Mouse (Mus musculus) heart, embryonic 10.5 days (tissue): ENCODE results near the gene Chic1. TPM values are rescaled to one million over a fixed set of nuclear protein-coding genes. Genes with fewer than 3 reads are reported as not detected.

Experiments used
- DNase-seq: peaks from one replicate; pipeline ENCODE4 v3.0.0-alpha.2; 2017; ENCODE audit warnings: low spot score
- H3K27ac ChIP-seq: fragments of 300-500 bp; sonication (generic); 2 replicates; pipeline ENCODE4 v1.5.1; 2016; ENCODE audit warnings: mild to moderate bottlenecking
- H3K27me3 ChIP-seq: fragments of 300-500 bp; sonication (generic); 2 replicates; pipeline ENCODE4 v1.6.1; 2016; ENCODE audit warnings: mild to moderate bottlenecking; ENCODE audit not compliant: poor library complexity, insufficient read depth, severe bottlenecking
- H3K36me3 ChIP-seq: fragments of 300-500 bp; sonication (generic); 2 replicates; pipeline ENCODE4 v1.6.1; 2016; ENCODE audit warnings: mild to moderate bottlenecking, moderate library complexity
- H3K4me1 ChIP-seq: fragments of 300-500 bp; sonication (generic); 2 replicates; pipeline ENCODE4 v1.6.1; 2016; ENCODE audit warnings: mild to moderate bottlenecking
- H3K4me3 ChIP-seq: fragments of 300-500 bp; sonication (generic); 2 replicates; pipeline ENCODE4 v1.5.1; 2016; ENCODE audit warnings: mild to moderate bottlenecking, moderate library complexity
- H3K9me3 ChIP-seq: fragments of 300-500 bp; sonication (generic); 2 replicates; pipeline ENCODE4 v1.6.1; 2016; ENCODE audit warnings: mild to moderate bottlenecking, moderate library complexity
- WGBS: fragments of 180-500 bp; shearing (Covaris S2); methylation state at CpG from one replicate; pipeline ENCODE4 v1.1.7; 2016; 5-methylcytosine and 5-hydroxymethylcytosine counted together
- polyA plus RNA-seq: library from polyadenylated mRNA; unstranded; fragments of >200 nt; fragmentation: Nextera tagmentation; extraction: Ambion mirVana; gene quantifications from 2 replicates; pipeline ENCODE4 v1.2.1, GENCODE M21; 2016

Chic1 gene
- 3.1 and 3.4 TPM in 2 replicates for polyA plus RNA-seq

DNA sequence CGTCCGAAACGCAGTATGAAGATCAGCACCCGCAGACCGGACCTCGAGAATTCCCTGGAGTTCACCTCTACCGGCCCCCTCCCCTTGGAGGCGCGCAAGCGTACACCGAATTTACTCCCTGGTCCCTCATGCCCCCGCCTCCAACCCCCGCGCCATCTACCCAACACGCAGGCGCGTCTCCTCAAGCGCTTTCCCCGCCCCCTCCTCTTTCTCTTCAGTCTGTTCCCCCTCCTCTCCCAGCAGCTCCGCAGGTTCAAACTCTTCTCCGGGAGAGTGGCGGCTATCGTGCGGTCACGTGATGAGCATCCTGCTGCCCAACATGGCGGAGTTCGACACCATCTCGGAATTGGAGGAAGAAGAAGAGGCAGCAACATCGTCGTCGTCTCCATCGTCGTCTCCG, at the start of gene Chic1:
TSS of gene Chic1 (plus strand) at position 190 of the 400 bp plus-strand sequence.
- no peaks in the 10 kb centered on the region for H3K9me3 ChIP-seq
- DNase-seq, result peak; percentile 88
- peak within 1 kb of the TSS; percentile 83 for H3K27ac ChIP-seq
- peak within 1 kb of the TSS; percentile 67 for H3K4me3 ChIP-seq
- no peaks in the 10 kb centered on the region for H3K4me1 ChIP-seq
- 12% methylated on average over 34 of the region's 34 CpGs for WGBS
- H3K27me3 ChIP-seq, result peaks cover 49% of the 10 kb centered on the region; the same call in 1 of the 2 replicates
- H3K36me3 ChIP-seq, result no peaks in the 10 kb centered on the region

DNA sequence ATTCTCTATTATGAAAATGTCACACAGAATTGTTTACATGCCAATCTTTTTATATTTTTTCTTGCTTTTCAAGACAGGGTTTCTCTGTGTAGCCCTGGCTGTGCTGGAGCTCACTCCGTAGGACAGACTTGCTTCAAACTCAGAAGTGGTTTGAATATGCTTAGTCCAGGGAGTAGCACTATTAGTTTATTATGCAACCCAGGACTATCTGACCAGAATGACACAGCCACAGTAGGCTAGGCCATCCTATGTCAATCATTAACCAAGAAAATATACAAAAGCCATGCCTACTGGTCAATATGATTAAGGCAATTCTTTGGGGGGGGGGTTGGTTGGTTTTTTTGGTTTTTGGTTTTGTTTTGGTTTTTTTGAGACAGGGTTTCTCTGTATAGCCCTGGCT, 48.0 kb upstream of the Chic1 start:
- H3K27me3 ChIP-seq, result peaks cover 30% of the 10 kb centered on the region; the same call in 1 of the 2 replicates
- H3K9me3 ChIP-seq, result no peaks in the 10 kb centered on the region
- WGBS, result 68% methylated on average over 1 of the region's 1 CpGs
- no peaks in the 10 kb centered on the region for H3K36me3 ChIP-seq
- H3K4me1 ChIP-seq, result no peaks in the 10 kb centered on the region
- H3K4me3 ChIP-seq, result no peak overlapping the region
- H3K27ac ChIP-seq, result no peak overlapping the region
- DNase-seq, result no peak

DNA sequence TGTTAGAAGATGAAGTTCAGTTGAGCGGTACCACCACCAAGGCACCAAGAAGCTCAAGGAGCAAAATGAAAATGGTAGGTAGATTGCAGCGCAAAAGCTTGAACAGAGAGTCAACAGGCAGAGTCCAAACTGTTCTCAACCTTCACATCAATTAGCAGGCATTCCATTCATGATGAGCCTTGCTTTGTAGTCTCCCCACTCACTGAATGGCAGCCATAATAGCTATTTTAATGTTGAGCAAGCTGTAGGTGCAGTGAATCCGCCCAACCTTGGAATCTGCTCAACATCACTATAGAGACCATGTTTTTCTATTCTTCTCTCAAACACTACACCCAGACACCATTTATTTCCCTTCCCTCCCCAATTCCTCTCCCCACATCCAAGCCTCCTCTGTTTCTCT, 44.6 kb upstream of the Chic1 start:
- WGBS, result 82% methylated on average over 3 of the region's 3 CpGs
- no peaks in the 10 kb centered on the region for H3K4me1 ChIP-seq
- H3K4me3 ChIP-seq, result no peak overlapping the region
- no peak overlapping the region for H3K27ac ChIP-seq
- no peaks in the 10 kb centered on the region for H3K36me3 ChIP-seq
- H3K27me3 ChIP-seq, result peaks cover 35% of the 10 kb centered on the region; the same call in 1 of the 2 replicates
- H3K9me3 ChIP-seq, result no peaks in the 10 kb centered on the region
- DNase-seq, result no peak

DNA sequence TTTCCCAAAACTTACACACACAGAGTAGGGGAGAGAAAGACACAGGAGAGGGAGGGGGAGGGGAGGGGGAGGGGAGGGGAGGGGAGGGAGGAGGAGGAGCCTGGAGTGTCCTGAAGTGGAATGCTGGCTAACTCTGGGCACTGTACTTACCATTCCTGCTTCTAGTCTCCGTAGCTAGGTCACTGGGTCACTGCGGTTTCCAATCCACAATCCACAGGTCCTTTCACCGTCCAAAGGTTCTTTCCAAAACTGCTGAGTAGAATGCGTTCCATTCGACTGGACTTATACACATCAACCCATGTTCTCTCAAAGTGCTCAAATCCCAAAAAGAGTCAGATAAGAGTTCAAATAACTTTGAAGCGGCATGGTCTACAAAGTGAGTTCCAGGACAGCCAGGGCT, 42.1 kb upstream of the Chic1 start:
- H3K27ac ChIP-seq, result no peak overlapping the region
- H3K36me3 ChIP-seq, result no peaks in the 10 kb centered on the region
- H3K9me3 ChIP-seq, result no peaks in the 10 kb centered on the region
- peaks cover 48% of the 10 kb centered on the region; the same call in 1 of the 2 replicates for H3K27me3 ChIP-seq
- WGBS, result 66% methylated on average over 6 of the region's 6 CpGs
- H3K4me1 ChIP-seq, result no peaks in the 10 kb centered on the region
- DNase-seq, result no peak
- H3K4me3 ChIP-seq, result no peak overlapping the region

DNA sequence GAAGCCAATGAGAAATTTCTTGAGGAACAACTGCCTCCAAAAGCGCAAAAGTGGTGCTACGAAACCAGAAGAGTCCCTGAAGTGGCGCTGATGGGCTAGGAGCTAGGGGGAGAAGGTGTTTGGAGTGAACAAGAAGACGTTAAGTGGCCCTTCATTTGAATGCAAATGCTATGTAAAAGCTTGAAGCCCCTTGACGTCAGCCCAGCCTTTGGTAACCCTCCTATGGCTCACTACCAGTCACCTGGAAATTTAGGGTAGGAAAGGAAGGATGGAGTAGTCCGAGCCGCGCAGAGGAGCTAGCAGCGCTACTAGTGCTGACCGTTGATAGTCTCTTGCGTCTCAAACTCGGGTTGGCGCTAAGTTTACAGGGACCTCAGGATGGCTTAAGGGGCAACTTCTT, 35.1 kb upstream of the Chic1 start, which contains the start of gene Cdx4:
TSS of gene Cdx4 (plus strand) at position 253 of the 400 bp plus-strand sequence.
- Histone ChIP-seq H3K27me3 (peaks cover 86% of the 10 kb centered on the region), H3K9me3 (no peaks in the 10 kb centered on the region), H3K36me3 (no peaks in the 10 kb centered on the region), H3K4me3 (peak within 1 kb of the TSS; percentile 42), H3K4me1 (0 out of 2 replicates have a peak, but pooled peaks cover 4% of the 10 kb centered on the region), H3K27ac (no peak within 1 kb of the TSS)
- no peak for DNase-seq
- WGBS, result 20% methylated on average over 13 of the region's 13 CpGs

DNA sequence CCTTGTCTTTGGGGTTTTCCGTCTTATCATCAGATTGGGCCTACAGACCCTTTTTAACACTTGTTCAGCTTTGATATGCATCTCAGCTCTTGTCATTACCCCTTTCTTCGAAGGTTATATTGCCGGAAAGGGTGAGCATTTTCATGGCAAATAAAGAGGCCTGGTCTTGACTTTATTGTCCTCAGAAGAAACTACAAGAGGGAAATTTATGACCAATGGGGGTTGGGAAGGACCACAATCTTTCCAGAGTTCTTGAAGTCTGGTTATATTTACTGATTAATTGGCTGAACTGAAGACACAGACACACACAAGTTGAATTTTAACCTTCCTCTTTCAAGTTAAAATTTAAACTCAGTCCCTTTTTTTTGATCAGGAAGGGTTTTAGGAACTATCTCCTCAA, 30.4 kb upstream of the Chic1 start:
- no peaks in the 10 kb centered on the region for H3K36me3 ChIP-seq
- no peak for DNase-seq
- WGBS, result 68% methylated on average over 3 of the region's 3 CpGs
- H3K9me3 ChIP-seq, result no peaks in the 10 kb centered on the region
- H3K4me3 ChIP-seq, result no peak overlapping the region
- H3K4me1 ChIP-seq, result 0 out of 2 replicates have a peak, but pooled peaks cover 4% of the 10 kb centered on the region
- H3K27ac ChIP-seq, result no peak overlapping the region
- H3K27me3 ChIP-seq, result peaks cover 84% of the 10 kb centered on the region

DNA sequence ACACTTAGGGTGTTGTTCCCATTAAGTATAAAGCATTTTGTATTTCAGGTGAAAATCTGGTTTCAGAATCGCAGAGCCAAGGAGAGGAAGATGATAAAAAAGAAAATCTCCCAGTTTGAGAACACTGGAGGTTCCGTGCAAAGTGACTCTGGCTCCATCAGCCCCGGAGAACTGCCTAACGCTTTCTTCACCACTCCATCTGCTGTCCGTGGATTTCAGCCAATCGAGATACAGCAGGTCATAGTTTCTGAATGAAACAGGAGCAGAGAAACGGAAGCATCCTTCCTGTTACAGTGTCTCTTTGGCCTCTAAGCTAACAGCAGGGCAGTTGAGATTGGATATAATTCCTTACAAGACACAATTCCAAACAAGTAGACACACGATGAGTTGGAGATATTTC, 26.9 kb upstream of the Chic1 start:
- Histone ChIP-seq H3K4me1 (no peaks in the 10 kb centered on the region), H3K27ac (no peak overlapping the region), H3K27me3 (peaks cover 76% of the 10 kb centered on the region; the same call in 1 of the 2 replicates), H3K9me3 (no peaks in the 10 kb centered on the region), H3K36me3 (no peaks in the 10 kb centered on the region), H3K4me3 (no peak overlapping the region)
- no peak for DNase-seq
- 63% methylated on average over 8 of the region's 8 CpGs for WGBS

DNA sequence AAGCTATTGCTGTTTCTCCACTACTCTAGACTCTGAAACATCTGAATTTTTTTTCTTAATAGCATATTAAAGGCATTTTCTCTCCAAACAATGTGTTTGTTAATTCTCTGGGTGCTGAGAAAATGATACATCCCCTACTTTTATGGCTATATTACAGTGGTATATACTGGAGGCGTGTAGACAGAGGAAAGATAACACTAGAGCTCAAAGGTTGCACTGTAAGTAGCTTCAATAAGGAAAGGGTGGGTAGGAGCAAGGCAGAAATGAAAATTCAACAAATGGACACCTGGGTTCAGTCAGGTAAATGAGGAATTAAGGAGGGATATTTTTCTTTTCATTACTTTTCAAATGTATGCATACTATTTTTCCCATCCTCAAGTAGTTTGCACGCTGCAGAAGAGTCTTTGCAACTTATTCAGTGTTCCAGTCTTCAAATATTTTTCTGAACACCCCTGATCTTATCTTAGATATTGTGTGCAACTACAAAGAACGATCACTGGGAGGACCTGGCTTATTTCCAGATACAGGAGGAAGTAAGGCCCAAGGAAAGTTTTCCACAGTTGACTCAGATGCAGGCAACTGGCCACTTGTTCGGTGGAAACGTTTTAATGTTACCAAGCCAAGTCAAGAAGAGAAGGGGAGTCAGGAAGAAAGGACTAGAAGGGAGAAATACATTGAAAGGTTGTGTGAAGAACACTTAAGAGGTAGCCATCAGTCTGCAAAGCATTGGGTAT, 25.0 kb upstream of the Chic1 start:
- H3K27me3 ChIP-seq, result peaks cover 57% of the 10 kb centered on the region; the same call in 1 of the 2 replicates
- WGBS, result 63% methylated on average over 5 of the region's 5 CpGs

DNA sequence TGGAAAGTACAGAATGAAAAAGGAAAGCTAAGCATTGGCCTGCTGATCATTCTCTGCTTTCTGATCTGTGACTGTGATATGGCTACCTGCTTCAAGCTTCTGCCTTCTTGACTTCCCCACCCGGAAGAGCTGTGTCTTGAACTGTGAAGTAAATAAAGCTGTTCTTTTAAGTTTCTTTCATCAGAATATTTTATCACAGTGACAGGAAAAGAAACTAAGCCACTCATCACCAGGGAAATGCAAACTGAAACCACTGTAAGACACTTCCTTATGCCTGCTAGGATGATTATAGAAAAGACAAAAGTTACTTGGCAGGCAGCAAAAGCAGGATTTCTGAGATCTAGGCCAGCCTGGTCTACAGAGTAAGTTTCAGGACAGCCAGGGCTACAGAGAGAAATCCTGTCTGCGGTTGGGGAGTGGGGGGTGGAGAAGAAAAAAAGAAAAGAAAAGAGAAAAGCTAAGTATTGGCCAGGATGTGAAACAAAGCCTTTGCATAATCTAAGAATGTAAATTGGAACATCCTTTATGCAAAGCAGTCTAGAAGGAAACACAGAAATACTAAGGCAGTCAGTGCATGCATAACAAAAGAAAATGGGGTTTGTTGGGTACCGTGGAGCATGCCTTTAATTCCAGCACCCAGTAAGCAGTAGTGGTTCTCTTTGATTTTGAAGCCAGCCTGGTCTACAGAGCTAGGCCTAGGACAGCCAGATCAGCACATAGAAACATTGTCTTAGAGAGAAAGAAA, 14.7 kb upstream of the Chic1 start:
- H3K4me1 ChIP-seq, result no peaks in the 10 kb centered on the region
- H3K27ac ChIP-seq, result no peak overlapping the region
- peaks cover 29% of the 10 kb centered on the region; the same call in 1 of the 2 replicates for H3K27me3 ChIP-seq
- no peaks in the 10 kb centered on the region for H3K36me3 ChIP-seq
- WGBS, result 58% methylated on average over 3 of the region's 3 CpGs
- H3K4me3 ChIP-seq, result no peak overlapping the region
- no peak for DNase-seq
- H3K9me3 ChIP-seq, result no peaks in the 10 kb centered on the region

More for the DNA sequence above, 25.0 kb upstream of the Chic1 start:
- Histone ChIP-seq H3K9me3 (no peaks in the 10 kb centered on the region), H3K36me3 (no peaks in the 10 kb centered on the region), H3K27ac (no peak overlapping the region), H3K4me1 (no peaks in the 10 kb centered on the region), H3K4me3 (no peak overlapping the region)
- DNase-seq, result no peak

DNA sequence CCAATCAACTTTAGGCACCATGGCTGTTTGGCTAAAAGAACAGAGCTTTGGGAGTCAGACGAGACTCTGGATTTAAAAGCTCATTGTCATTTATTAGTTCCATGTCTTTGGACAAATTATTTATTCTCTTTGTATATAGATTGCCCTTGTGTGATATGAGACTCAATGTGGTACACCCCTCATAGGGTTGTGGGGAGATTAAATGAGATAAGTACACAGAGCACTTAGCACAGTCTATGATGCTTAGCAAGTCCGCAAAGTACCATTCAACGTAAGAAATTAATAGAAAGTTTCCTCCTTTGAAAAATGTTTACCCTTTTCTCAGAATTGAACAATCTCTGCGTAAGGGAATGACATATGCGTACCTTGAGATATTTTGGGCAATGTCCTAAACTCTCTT, 492 bp upstream of the Chic1 start:
- DNase-seq, result no peak
- Histone ChIP-seq H3K36me3 (no peaks in the 10 kb centered on the region), H3K9me3 (no peaks in the 10 kb centered on the region), H3K4me1 (no peaks in the 10 kb centered on the region), H3K4me3 (peak overlapping the region; percentile 67), H3K27me3 (peaks cover 52% of the 10 kb centered on the region; the same call in 1 of the 2 replicates), H3K27ac (no peak overlapping the region)
- 54% methylated on average over 5 of the region's 5 CpGs for WGBS

DNA sequence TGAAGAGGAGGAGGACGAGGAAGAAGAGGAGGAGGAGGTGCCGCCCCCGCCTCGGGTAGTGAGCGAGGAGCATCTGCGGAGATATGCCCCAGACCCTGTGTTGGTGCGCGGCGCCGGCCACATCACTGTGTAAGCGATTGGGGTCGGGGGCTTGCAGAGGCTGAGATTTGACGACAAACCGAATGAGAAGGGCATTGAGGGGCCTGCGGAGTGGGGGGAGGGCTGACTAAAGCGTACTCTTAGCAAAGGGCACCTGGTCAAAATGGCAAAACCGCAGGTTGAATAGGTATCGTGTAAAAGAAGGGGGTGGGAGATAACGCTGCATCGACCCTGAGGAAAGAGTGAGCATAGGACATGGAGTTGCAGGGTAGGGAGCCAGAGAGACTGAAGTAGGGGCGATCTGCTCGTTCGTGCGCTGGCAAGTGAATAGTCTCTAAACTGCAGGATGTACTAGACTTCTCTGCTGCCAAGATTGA, 523 bp downstream of the Chic1 start:
- Histone ChIP-seq H3K27me3 (peaks cover 48% of the 10 kb centered on the region; the same call in 1 of the 2 replicates), H3K9me3 (no peaks in the 10 kb centered on the region), H3K4me3 (peak overlapping the region; percentile 67), H3K4me1 (no peaks in the 10 kb centered on the region), H3K27ac (peak overlapping the region; percentile 83), H3K36me3 (no peaks in the 10 kb centered on the region)
- no peak for DNase-seq
- 14% methylated on average over 24 of the region's 24 CpGs for WGBS

DNA sequence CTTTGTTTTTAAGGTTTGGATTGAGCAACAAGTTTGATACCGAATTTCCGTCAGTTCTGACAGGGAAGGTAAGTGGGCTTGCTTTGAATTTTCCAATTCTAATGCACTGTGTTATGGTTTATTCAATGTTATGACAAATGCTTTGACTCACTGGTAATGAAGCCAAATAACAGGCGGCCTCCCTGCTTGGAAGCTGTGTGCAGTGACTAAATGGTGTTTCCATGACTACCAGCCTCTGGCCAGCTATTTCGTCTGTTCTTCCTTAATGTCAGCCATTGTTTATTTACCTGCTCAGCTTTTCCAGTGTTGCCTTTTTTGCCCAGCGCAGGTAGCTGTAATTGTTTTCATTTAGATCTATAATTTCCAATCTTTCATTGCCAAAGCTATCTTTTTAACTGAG, 9.9 kb downstream of the Chic1 start:
- Histone ChIP-seq H3K27me3 (peaks cover 8% of the 10 kb centered on the region; the same call in 1 of the 2 replicates), H3K36me3 (no peaks in the 10 kb centered on the region), H3K9me3 (no peaks in the 10 kb centered on the region), H3K4me3 (no peak overlapping the region), H3K4me1 (no peaks in the 10 kb centered on the region), H3K27ac (no peak overlapping the region)
- 71% methylated on average over 5 of the region's 5 CpGs for WGBS
- no peak for DNase-seq

DNA sequence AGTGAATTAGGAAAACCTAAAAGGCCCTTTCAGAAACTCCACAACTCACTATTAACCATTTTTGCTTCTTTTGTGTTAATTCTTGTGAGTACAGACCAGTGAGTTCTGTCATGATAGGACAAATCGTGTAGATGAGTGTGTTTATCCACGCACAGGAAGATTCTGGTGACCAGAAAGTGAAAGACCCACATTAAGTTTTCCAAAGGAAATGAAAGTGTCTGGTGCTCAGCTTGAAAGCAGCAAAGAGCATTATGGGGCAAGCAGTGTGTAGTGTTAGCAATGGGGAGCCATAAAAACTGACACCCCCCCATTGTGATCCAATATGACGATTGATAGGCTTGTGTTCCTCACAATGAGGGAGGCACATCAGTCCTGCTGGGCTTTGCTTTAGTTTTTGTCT, 12.4 kb downstream of the Chic1 start:
- 73% methylated on average over 3 of the region's 3 CpGs for WGBS
- H3K4me3 ChIP-seq, result no peak overlapping the region
- no peak overlapping the region for H3K27ac ChIP-seq

More for the DNA sequence above, 12.4 kb downstream of the Chic1 start:
- Histone ChIP-seq H3K27me3 (peaks cover 12% of the 10 kb centered on the region; the same call in 1 of the 2 replicates), H3K4me1 (no peaks in the 10 kb centered on the region), H3K36me3 (no peaks in the 10 kb centered on the region), H3K9me3 (no peaks in the 10 kb centered on the region)
- DNase-seq, result no peak
